Mouse (Mus musculus): ENCODE measurements around the gene Mndal.
"Not testable (repeated sequence)": the region's sequence is repeated elsewhere in the genome, so short reads cannot be mapped to it uniquely, and the experiment has no call there.

DNA sequence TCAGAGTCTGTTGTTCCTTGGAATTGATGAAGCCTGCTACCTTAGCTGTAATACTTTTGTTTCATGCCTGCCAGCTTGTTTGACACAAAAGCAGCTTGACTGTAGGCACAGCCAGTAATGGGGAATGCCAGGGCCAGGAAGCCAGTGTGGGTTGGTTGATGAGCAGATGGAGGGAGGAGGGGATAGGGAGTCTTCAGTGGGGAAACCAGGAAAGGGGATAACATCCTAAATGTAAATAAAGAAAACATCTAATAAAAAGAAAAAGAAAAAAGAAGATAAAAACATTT lies 432 bp upstream of the Mndal start:
- TF ChIP-seq POLR2A (IDR thresholded peaks at IDR 0.05; ENCODE audit: low read depth, low read length); CTCF (IDR thresholded peaks at IDR 0.05; ENCODE audit: extremely low read depth, insufficient read depth, insufficient read length, insufficient replicate concordance): not testable (repeated sequence)

Measured in spleen, adult 2 months (tissue).